Mouse (Mus musculus) neural tube, embryonic 14.5 days (tissue): ENCODE measurements at regions not wholly inside any gene's neighbourhood (a gene's known extent, or its start where the extent isn't known, plus 50 kb on each side); places are given as distances from the start of the nearest gene placed in this dataset.

ENCODE experiments used
- ATAC-seq: fragments of 200-750 bp; cut with Nextera tagmentation; 2 replicates; pipeline ENCODE4 v1.8.0; 2017; ENCODE audit warnings: low read depth, mild to moderate bottlenecking, moderate TSS enrichment, moderate library complexity
- H3K27ac ChIP-seq: fragments of 300-500 bp; sonication (generic); 2 replicates; pipeline ENCODE4 v1.5.1; 2014; ENCODE audit warnings: low read depth, mild to moderate bottlenecking, control low read depth, low read length, moderate library complexity, mixed read lengths
- H3K27me3 ChIP-seq: fragments of 300-500 bp; sonication (generic); 2 replicates; pipeline ENCODE4 v1.6.1; 2014; ENCODE audit warnings: low read length; ENCODE audit not compliant: control insufficient read depth, insufficient read depth
- H3K36me3 ChIP-seq: fragments of 300-500 bp; sonication (generic); 2 replicates; pipeline ENCODE4 v1.6.1; 2014; ENCODE audit warnings: low read length, mixed read lengths; ENCODE audit not compliant: control insufficient read depth, insufficient read depth
- H3K4me1 ChIP-seq: fragments of 300-500 bp; sonication (generic); 2 replicates; pipeline ENCODE4 v1.6.1; 2014; ENCODE audit warnings: low read length; ENCODE audit not compliant: control insufficient read depth, insufficient read depth
- H3K4me2 ChIP-seq: fragments of 300-500 bp; sonication (generic); 2 replicates; pipeline ENCODE4 v1.6.1; 2014; ENCODE audit warnings: mild to moderate bottlenecking, low read depth, low read length, control low read depth
- H3K4me3 ChIP-seq: fragments of 300-500 bp; sonication (generic); 2 replicates; pipeline ENCODE4 v1.5.1; 2014; ENCODE audit warnings: low read depth, low read length, control low read depth, mixed read lengths
- H3K9ac ChIP-seq: fragments of 300-500 bp; sonication (generic); replicated peaks from 2 replicates; pipeline ENCODE4 v1.6.1; 2014; ENCODE audit warnings: low read depth, mild to moderate bottlenecking, control low read depth, low read length, mixed read lengths
- H3K9me3 ChIP-seq: fragments of 300-500 bp; sonication (generic); 2 replicates; pipeline ENCODE4 v1.6.1; 2016; ENCODE audit warnings: low read length; ENCODE audit not compliant: control insufficient read depth
- WGBS: fragments of 180-500 bp; shearing (Covaris S2); extraction: QIAGEN DNeasy Blood & Tissue Kit; methylation state at CpG from one replicate; pipeline ENCODE4 v1.1.7; 2014; 5-methylcytosine and 5-hydroxymethylcytosine counted together

DNA sequence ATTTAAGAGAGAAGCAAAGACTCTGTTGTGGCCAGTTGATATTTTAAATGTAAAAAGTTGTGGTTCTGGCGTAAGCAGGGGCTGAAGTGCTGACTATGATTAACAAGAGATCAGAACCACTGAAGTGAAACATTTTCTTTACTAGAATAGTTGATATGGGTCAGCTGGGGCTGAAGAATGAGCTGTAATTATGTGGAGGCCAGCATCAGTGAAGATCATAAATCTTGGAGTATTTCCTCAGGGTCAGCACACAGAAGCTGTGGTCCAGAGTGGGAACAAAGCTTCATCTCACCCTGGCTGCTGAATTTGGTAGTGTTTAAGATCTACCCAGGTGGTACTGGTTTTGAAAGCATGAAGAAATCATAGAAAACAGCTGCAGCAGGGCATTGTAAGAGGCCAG lies 583.4 kb upstream of the Zeb2 start:
- no peaks in the 10 kb centered on the region for H3K27me3 ChIP-seq
- 80% methylated on average over 1 of the region's 1 CpGs for WGBS
- no peak overlapping the region for H3K27ac ChIP-seq
- no peaks in the 10 kb centered on the region for H3K36me3 ChIP-seq
- H3K4me2 ChIP-seq: no peak overlapping the region
- H3K9ac ChIP-seq: no peak overlapping the region
- no peaks in the 10 kb centered on the region for H3K4me1 ChIP-seq
- H3K4me3 ChIP-seq: no peak overlapping the region
- ATAC-seq: no peak
- no peaks in the 10 kb centered on the region for H3K9me3 ChIP-seq

DNA sequence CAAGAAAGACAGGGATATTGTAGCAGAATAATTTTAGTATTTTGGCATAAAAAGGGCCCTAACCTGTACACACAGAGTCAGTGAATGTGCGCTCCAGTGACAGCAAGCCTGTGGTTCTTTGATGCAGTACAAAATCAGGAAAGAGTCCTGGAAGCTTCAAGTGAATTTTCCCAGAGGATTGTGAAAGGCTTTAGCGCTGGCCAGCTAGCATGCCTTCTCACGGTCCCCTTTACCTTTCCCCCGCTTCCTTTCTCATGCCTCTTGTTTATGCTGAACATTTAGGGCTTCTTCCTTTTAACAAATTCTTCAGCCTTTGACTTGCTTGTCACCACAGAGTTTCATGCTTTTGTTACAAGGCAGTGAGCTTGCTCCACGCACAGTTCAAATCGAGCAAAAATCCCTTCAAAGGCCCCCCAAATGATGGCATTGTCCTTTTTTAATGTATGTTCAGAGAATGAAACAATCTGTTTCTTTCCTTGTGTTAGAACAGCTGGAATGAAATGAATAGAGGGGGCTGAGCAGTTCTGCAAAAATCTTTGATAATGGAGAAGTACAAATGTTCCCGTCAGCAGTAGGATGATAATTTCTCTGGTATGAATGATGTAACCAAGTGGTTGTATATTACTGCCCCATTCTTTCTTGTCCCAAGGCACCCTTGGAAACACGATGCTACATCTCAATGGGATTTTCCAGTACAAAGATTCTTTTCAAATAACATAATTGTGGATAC lies 576.3 kb upstream of the Zeb2 start:
- H3K4me2 ChIP-seq: no peak overlapping the region
- no peak overlapping the region for H3K9ac ChIP-seq
- ATAC-seq: no peak
- no peaks in the 10 kb centered on the region for H3K27me3 ChIP-seq
- H3K4me1 ChIP-seq: no peaks in the 10 kb centered on the region
- no peak overlapping the region for H3K4me3 ChIP-seq
- H3K36me3 ChIP-seq: no peaks in the 10 kb centered on the region
- no peak overlapping the region for H3K27ac ChIP-seq
- 22% methylated on average over 8 of the region's 8 CpGs for WGBS
- H3K9me3 ChIP-seq: no peaks in the 10 kb centered on the region

DNA sequence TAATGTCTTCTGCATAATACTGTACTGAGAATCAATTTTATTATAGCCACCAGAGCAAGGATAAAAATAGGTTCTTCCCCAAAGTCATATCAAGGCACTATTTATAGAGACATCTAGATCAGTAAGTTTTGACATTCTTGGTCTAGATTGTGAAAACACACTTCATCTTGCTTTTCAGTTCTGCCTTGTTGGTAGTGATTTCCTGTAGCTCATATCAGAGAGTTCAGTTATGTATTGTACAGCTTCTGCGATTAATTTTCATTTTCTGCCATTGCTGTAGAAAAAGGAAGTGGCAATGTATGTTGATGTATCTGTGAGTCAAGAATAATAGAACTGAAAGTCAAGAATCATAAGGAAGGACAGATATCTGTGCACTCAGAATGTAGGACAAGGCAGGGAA lies 575.6 kb upstream of the Zeb2 start:
- Histone ChIP-seq H3K4me2 (no peak overlapping the region), H3K4me1 (no peaks in the 10 kb centered on the region), H3K4me3 (no peak overlapping the region), H3K9me3 (no peaks in the 10 kb centered on the region), H3K27ac (no peak overlapping the region), H3K36me3 (no peaks in the 10 kb centered on the region), H3K9ac (no peak overlapping the region), H3K27me3 (no peaks in the 10 kb centered on the region)
- no peak for ATAC-seq
- WGBS: 96% methylated on average over 1 of the region's 1 CpGs

DNA sequence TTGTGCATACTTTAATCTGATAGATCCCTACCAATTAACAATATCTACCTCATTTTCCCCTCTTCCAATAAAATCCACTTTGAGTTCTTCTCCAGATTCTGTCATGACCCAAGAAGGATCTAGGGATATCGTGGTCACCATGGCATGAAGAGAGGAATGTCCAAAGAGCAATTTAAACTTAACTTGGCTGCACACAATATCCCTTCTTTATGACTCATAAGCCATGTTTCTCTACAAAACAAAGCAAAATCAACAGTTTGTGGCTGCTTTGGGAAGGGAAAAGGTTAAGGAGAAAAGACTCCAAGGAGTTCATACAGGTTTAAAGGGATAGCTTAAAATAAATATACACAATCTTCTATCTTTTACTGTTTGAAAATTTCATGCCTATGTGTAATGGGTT lies 571.8 kb upstream of the Zeb2 start:
- Histone ChIP-seq H3K27ac (no peak overlapping the region), H3K27me3 (no peaks in the 10 kb centered on the region), H3K36me3 (no peaks in the 10 kb centered on the region), H3K4me2 (no peak overlapping the region), H3K4me1 (no peaks in the 10 kb centered on the region), H3K4me3 (no peak overlapping the region), H3K9me3 (no peaks in the 10 kb centered on the region), H3K9ac (no peak overlapping the region)
- ATAC-seq: no peak
- WGBS: 86% methylated on average over 1 of the region's 1 CpGs

DNA sequence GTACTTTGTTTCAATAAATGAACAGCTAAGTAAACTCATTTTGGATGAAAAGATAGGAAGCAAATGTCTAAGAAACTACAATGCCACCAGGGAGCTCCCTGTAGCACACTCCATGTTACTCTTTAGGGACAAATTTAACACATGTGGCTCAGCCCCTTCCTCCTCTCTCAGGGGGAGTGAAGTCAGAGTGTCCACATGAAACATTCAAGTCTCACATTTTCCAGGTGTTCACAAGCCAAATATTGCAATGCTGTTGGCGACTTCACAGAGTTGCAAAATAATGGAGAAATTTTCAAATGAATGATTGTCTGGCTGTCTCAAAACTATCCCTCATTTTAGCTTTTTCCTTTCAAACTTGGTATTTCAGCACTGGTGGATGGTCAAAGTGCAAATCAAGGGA lies 564.1 kb upstream of the Zeb2 start:
- WGBS: 94% methylated on average over 1 of the region's 1 CpGs
- Histone ChIP-seq H3K4me1 (no peaks in the 10 kb centered on the region), H3K27ac (no peak overlapping the region), H3K4me3 (no peak overlapping the region), H3K36me3 (no peaks in the 10 kb centered on the region), H3K27me3 (no peaks in the 10 kb centered on the region), H3K9me3 (no peaks in the 10 kb centered on the region), H3K9ac (no peak overlapping the region), H3K4me2 (no peak overlapping the region)
- ATAC-seq: no peak

DNA sequence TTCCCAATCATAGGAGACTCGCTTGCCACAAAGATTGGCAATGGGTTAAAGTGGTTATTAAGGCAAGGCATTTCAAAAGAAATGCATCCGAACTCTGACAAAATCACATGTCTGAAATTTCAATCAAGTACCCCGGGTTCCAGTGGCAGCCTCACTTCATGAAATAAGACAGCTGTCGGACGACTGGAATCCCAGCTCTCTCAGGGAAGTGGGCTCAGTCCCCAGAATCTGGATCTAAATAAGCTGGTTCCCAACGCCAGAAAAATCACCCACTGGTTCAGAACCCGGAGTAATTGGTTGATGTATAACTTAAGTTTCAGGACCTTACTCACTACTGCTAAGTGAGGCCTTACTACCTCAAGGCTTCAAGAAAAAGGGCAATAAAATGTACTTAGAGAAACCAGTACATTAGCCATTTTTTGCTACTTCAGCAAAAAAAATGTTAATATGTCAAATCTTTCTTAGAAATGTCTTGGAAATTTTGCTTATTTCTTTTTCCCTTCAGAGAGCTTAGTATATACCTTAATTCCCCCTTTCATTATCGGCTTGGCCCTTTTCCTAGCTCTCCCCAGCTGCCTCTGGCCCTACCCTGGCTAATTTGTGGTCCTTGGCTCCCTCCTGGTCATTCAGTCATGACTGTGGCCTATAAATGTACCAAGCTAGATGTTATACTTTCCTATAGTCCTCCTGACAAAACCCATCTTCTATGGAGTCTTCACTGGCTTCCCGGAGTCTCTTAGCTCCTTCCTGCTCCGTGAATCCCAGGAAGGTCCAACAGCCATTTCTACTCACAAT lies 562.1 kb upstream of the Zeb2 start:
- Histone ChIP-seq H3K36me3 (no peaks in the 10 kb centered on the region), H3K27me3 (no peaks in the 10 kb centered on the region), H3K9ac (no peak overlapping the region), H3K4me3 (no peak overlapping the region), H3K4me2 (no peak overlapping the region), H3K27ac (no peak overlapping the region), H3K4me1 (no peaks in the 10 kb centered on the region), H3K9me3 (no peaks in the 10 kb centered on the region)
- no peak for ATAC-seq
- WGBS: 84% methylated on average over 10 of the region's 10 CpGs

DNA sequence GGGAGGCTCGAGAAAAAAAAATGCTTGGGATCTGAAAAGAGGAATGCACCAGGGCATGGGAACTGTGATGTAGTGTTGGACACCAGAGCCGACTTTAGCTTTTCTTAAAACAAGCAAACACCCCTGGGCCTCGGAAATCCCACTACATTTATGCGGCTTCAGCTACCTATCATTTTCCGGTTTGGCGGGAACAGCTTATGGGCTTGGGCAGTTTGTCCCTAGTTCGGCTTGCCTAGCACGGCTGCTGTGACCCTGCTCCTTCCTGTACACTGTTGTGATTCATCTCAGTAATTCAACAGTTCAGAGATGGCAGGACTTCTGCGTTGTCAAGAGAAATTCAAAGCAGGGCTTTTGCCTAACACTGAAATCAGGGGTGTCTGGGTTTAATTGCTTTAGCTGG lies 561.5 kb upstream of the Zeb2 start:
- WGBS: 81% methylated on average over 9 of the region's 9 CpGs
- no peak overlapping the region for H3K27ac ChIP-seq

DNA sequence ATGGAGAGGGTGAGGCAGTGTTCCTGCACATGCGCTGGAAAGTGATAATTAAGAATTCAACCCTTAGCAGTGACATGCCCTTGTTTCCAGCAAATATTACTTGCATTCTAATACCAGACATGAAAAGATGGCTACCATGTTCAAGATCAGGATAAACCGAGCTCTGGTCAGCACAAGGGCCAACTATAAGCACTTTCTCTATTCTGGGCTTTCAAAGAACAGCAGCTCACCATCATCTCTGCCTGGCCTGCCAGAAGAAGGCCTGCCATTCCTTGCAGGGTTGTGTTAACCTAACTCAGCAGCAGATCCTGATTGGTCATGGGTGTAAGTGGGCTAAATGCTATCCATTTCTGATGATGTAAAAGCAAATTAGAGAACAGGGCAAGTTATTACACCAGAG lies 558.6 kb upstream of the Zeb2 start:
- WGBS: 87% methylated on average over 2 of the region's 2 CpGs
- H3K9ac ChIP-seq: no peak overlapping the region
- no peaks in the 10 kb centered on the region for H3K36me3 ChIP-seq
- H3K27ac ChIP-seq: no peak overlapping the region
- no peak overlapping the region for H3K4me2 ChIP-seq
- no peak overlapping the region for H3K4me3 ChIP-seq
- H3K27me3 ChIP-seq: no peaks in the 10 kb centered on the region
- H3K4me1 ChIP-seq: no peaks in the 10 kb centered on the region
- H3K9me3 ChIP-seq: no peaks in the 10 kb centered on the region
- ATAC-seq: no peak

More for the DNA sequence above, 561.5 kb upstream of the Zeb2 start:
- Histone ChIP-seq H3K4me1 (no peaks in the 10 kb centered on the region), H3K27me3 (no peaks in the 10 kb centered on the region), H3K36me3 (no peaks in the 10 kb centered on the region), H3K4me3 (no peak overlapping the region), H3K9ac (no peak overlapping the region), H3K4me2 (no peak overlapping the region), H3K9me3 (no peaks in the 10 kb centered on the region)
- ATAC-seq: no peak

DNA sequence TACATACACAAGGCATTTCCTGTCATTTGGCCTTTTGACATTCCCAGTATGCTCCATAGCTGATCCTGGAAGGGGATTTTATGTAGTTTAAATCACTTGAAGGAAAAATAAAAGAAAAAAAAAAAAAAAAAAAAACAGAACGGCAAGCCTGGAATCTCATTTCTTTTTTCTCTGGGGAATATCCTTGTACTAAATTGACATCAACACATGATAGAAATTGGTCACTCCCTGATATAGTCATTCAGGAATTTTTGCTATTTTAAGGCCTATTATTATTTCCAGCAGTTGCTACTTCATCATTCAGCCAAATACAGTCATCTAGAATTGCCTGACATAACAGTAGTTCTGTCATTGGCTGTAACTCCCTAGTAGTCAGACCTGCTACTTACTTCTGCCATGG lies 538.8 kb upstream of the Zeb2 start:
- H3K27ac ChIP-seq: no peak overlapping the region
- H3K4me3 ChIP-seq: no peak overlapping the region
- H3K27me3 ChIP-seq: no peaks in the 10 kb centered on the region
- 55% methylated on average over 1 of the region's 1 CpGs for WGBS
- no peaks in the 10 kb centered on the region for H3K36me3 ChIP-seq
- no peak for ATAC-seq
- H3K9me3 ChIP-seq: no peaks in the 10 kb centered on the region; the same call in 1 of the 2 replicates
- H3K4me2 ChIP-seq: no peak overlapping the region
- no peak overlapping the region for H3K9ac ChIP-seq
- H3K4me1 ChIP-seq: no peaks in the 10 kb centered on the region
